Mouse (Mus musculus): ENCODE measurements at regions not wholly inside any gene's neighbourhood (a gene's known extent, or its start where the extent isn't known, plus 50 kb on each side); places are given as distances from the start of the nearest gene placed in this dataset.

- DNase-seq (ENCODE audit: low spot score): no peak
Observed at GRCm38 (mm10) chr1:193946953-193947586, 577.0 kb upstream of the Camk1g start.

- DNase-seq (ENCODE audit: low spot score): no peak
Observed at GRCm38 (mm10) chr1:193935969-193936368, 565.9 kb upstream of the Camk1g start.

- no peak for DNase-seq (ENCODE audit: low spot score)
Observed at GRCm38 (mm10) chr1:193934308-193934707, 564.2 kb upstream of the Camk1g start.

GRCm38 (mm10) chr1:193931131-193931729 lies 561.1 kb upstream of the Camk1g start:
- DNase-seq (ENCODE audit: low spot score): no peak

GRCm38 (mm10) chr1:193928607-193929006 lies 558.5 kb upstream of the Camk1g start:
- no peak for DNase-seq (ENCODE audit: low spot score)

- DNase-seq (ENCODE audit: low spot score): no peak
Observed at GRCm38 (mm10) chr1:193922756-193923155, 552.7 kb upstream of the Camk1g start.

GRCm38 (mm10) chr1:193919243-193919642 lies 549.1 kb upstream of the Camk1g start:
- DNase-seq (ENCODE audit: low spot score): no peak

- no peak for DNase-seq (ENCODE audit: low spot score)
Observed at GRCm38 (mm10) chr1:193905711-193906110, 535.6 kb upstream of the Camk1g start.

GRCm38 (mm10) chr1:193894072-193894471 lies 524.0 kb upstream of the Camk1g start:
- no peak for DNase-seq (ENCODE audit: low spot score)

- DNase-seq (ENCODE audit: low spot score): no peak
Observed at GRCm38 (mm10) chr1:193876540-193876939, 506.4 kb upstream of the Camk1g start.

- no peak for DNase-seq (ENCODE audit: low spot score)
Observed at GRCm38 (mm10) chr1:193876121-193876520, 506.0 kb upstream of the Camk1g start.

GRCm38 (mm10) chr1:193875287-193875686 lies 505.2 kb upstream of the Camk1g start:
- DNase-seq (ENCODE audit: low spot score): no peak

- DNase-seq (ENCODE audit: low spot score): no peak
Observed at GRCm38 (mm10) chr1:193870731-193871130, 500.6 kb upstream of the Camk1g start.

- no peak for DNase-seq (ENCODE audit: low spot score)
Observed at GRCm38 (mm10) chr1:193868639-193869320, 498.7 kb upstream of the Camk1g start.

- no peak for DNase-seq (ENCODE audit: low spot score)
Observed at GRCm38 (mm10) chr1:193860767-193861299, 490.7 kb upstream of the Camk1g start.

GRCm38 (mm10) chr1:193860354-193860753 lies 490.3 kb upstream of the Camk1g start:
- DNase-seq (ENCODE audit: low spot score): no peak

- no peak for DNase-seq (ENCODE audit: low spot score)
Observed at GRCm38 (mm10) chr1:193859257-193860125, 489.4 kb upstream of the Camk1g start.

- DNase-seq (ENCODE audit: low spot score): no peak
Observed at GRCm38 (mm10) chr1:193847922-193848321, 477.8 kb upstream of the Camk1g start.

GRCm38 (mm10) chr1:193844868-193845267 lies 474.8 kb upstream of the Camk1g start:
- no peak for DNase-seq (ENCODE audit: low spot score)

- no peak for DNase-seq (ENCODE audit: low spot score)
Observed at GRCm38 (mm10) chr1:193844461-193844860, 474.4 kb upstream of the Camk1g start.

GRCm38 (mm10) chr1:193800998-193801397 lies 430.9 kb upstream of the Camk1g start:
- no peak for DNase-seq (ENCODE audit: low spot score)

- DNase-seq (ENCODE audit: low spot score): no peak
Observed at GRCm38 (mm10) chr1:193790579-193790978, 420.5 kb upstream of the Camk1g start.
